Mouse (Mus musculus) cerebellum, adult 2 months (tissue): ENCODE data around the gene H2-Ab1.

Experiments used
- CTCF ChIP-seq: fragments of 200-500 bp; IDR thresholded peaks from 2 replicates; pipeline ENCODE4 v1.5.1; 2011; ENCODE audit warnings: low read depth, mild to moderate bottlenecking, control low read depth, low read length, moderate library complexity, borderline replicate concordance; ENCODE audit not compliant: insufficient read depth
- POLR2A ChIP-seq: fragments of 200-500 bp; IDR thresholded peaks from 2 replicates; pipeline ENCODE4 v1.6.1; 2011; ENCODE audit warnings: low read length, control low read depth, borderline replicate concordance; ENCODE audit not compliant: insufficient read depth

GRCm38 (mm10) chr17:34314286-34314685 is 56.8 kb downstream of the H2-Ab1 start:
- no peak for TF ChIP-seq POLR2A
- TF ChIP-seq CTCF: no peak
